ENCODE assay signal across 14 mouse cellular contexts in genomic region chr1:52655153-52655552, GRCm38 (mm10). TPM values are rescaled to one million over a fixed set of nuclear protein-coding genes. Genes with fewer than 3 reads are reported as not detected.
DNase-seq lines count a peak whose midpoint lies in the region; ATAC-seq and TF ChIP-seq lines count a peak whose summit lies in the region.
"Had no signal": no experiment of that assay in that cellular context is flagged by ENCODE, and none has a peak within 500 bp of the region (broad histone marks: within the 10 kb centered on the region; RNA-seq: fewer than 3 reads in every experiment).

No protein-coding gene starts in this region.

- TF ChIP-seq POLR2A in lung, adult 2 months (IDR thresholded peaks at IDR 0.05; ENCODE audit: borderline replicate concordance, extremely low read depth, low read depth, low read length), result no peak
- no peak for TF ChIP-seq POLR2A in cerebellum, adult 2 months (IDR thresholded peaks at IDR 0.05; ENCODE audit: borderline replicate concordance, insufficient read depth, low read length)

- TF ChIP-seq EP300 in liver, postnatal 0 days (IDR thresholded peaks at IDR 0.05; ENCODE audit: low read depth), result peak; percentile 13; the same call in 1 of the 2 replicates

- no peaks in the 10 kb centered on the region for H3K4me1 ChIP-seq in liver, postnatal 0 days (ENCODE audit: insufficient read depth)
- H3K4me1 ChIP-seq in liver, embryonic 11.5 days (replicated peaks; ENCODE audit: control insufficient read depth, insufficient read depth, low read length), result peaks cover 2% of the 10 kb centered on the region; the same call in 1 of the 2 replicates
- H3K4me1 ChIP-seq in lung, adult 2 months (ENCODE audit: control insufficient read depth, insufficient read depth, low read length), result peaks cover 3% of the 10 kb centered on the region; the same call in 1 of the 2 replicates
- H3K4me1 ChIP-seq in forebrain, embryonic 14.5 days (ENCODE audit: control insufficient read depth, insufficient read depth, low read length), result no peaks in the 10 kb centered on the region
- no peaks in the 10 kb centered on the region for H3K4me1 ChIP-seq in cerebellum, adult 2 months (ENCODE audit: control insufficient read depth, insufficient read depth, low read length)
- H3K4me1 ChIP-seq: hindbrain, embryonic 15.5 days had no signal

- no peaks in the 10 kb centered on the region for H3K9me3 ChIP-seq in liver, postnatal 0 days (ENCODE audit: low read length)
- no peaks in the 10 kb centered on the region for H3K9me3 ChIP-seq in liver, embryonic 11.5 days (ENCODE audit: control insufficient read depth, low read length)
- H3K9me3 ChIP-seq in forebrain, embryonic 14.5 days (replicated peaks; ENCODE audit: control insufficient read depth, low read length), result no peaks in the 10 kb centered on the region
- H3K9me3 ChIP-seq: hindbrain, embryonic 15.5 days; lung, embryonic 15.5 days had no signal

- ATAC-seq in liver, postnatal 0 days, result peak; percentile 49
- no peak for ATAC-seq in liver, embryonic 11.5 days (replicated peaks; ENCODE audit: low FRiP score)
- peak; percentile 90 for ATAC-seq in common myeloid progenitor, adult 5-6 weeks (replicated peaks; ENCODE audit: low read depth, poor library complexity, severe bottlenecking)
- peak; percentile 86 for ATAC-seq in neutrophil, adult 5-6 weeks (ENCODE audit: extremely low read depth, insufficient number of reproducible peaks, low FRiP score, poor library complexity, severe bottlenecking)
- ATAC-seq in forebrain, embryonic 14.5 days, result no peak
- ATAC-seq: forebrain, embryonic 16.5 days had no signal

- no peaks in the 10 kb centered on the region; the same call in 1 of the 2 replicates for H3K36me3 ChIP-seq in liver, postnatal 0 days (replicated peaks; ENCODE audit: insufficient read depth, low read length)
- no peaks in the 10 kb centered on the region; the same call in 1 of the 2 replicates for H3K36me3 ChIP-seq in liver, embryonic 11.5 days (ENCODE audit: control insufficient read depth, insufficient read depth, low read length)
- H3K36me3 ChIP-seq in forebrain, embryonic 14.5 days (ENCODE audit: control insufficient read depth, insufficient read depth, low read length), result peaks cover 12% of the 10 kb centered on the region

- H3K4me3 ChIP-seq in liver, postnatal 0 days (ENCODE audit: low read depth, low read length), result no peak overlapping the region
- no peak overlapping the region for H3K4me3 ChIP-seq in liver, embryonic 11.5 days (ENCODE audit: low read depth, low read length)
- no peak overlapping the region for H3K4me3 ChIP-seq in lung, adult 2 months (replicated peaks; ENCODE audit: extremely low read depth, low read depth, low read length)
- H3K4me3 ChIP-seq in forebrain, embryonic 14.5 days (ENCODE audit: low read depth, low read length), result no peak overlapping the region
- H3K4me3 ChIP-seq in cerebellum, adult 2 months (replicated peaks; ENCODE audit: insufficient read depth, low read depth, low read length), result no peak overlapping the region
- H3K4me3 ChIP-seq: hindbrain, embryonic 15.5 days; lung, embryonic 15.5 days; myocyte had no signal

- H3K4me2 ChIP-seq in liver, postnatal 0 days (ENCODE audit: low read depth, low read length), result no peak overlapping the region
- H3K4me2 ChIP-seq in liver, embryonic 11.5 days, result no peak overlapping the region
- no peak overlapping the region for H3K4me2 ChIP-seq in forebrain, embryonic 14.5 days (ENCODE audit: low read length)
- H3K4me2 ChIP-seq: hindbrain, embryonic 15.5 days; lung, embryonic 15.5 days had no signal

- H3K9ac ChIP-seq in liver, postnatal 0 days (replicated peaks), result no peak overlapping the region
- no peak overlapping the region for H3K9ac ChIP-seq in liver, embryonic 11.5 days (ENCODE audit: low read depth, low read length)
- no peak overlapping the region for H3K9ac ChIP-seq in forebrain, embryonic 14.5 days (ENCODE audit: low read length)
- H3K9ac ChIP-seq: hindbrain, embryonic 15.5 days; lung, embryonic 15.5 days had no signal

- peak overlapping the region; percentile 72; the same call in 1 of the 2 replicates for H3K27ac ChIP-seq in liver, postnatal 0 days (ENCODE audit: low read depth)
- H3K27ac ChIP-seq in liver, embryonic 11.5 days (ENCODE audit: low read depth, low read length), result no peak overlapping the region
- H3K27ac ChIP-seq in forebrain, embryonic 14.5 days (ENCODE audit: low read depth, low read length), result no peak overlapping the region
- H3K27ac ChIP-seq in cerebellum, adult 2 months (ENCODE audit: insufficient read depth, low read length), result no peak overlapping the region
- H3K27ac ChIP-seq: hindbrain, embryonic 15.5 days; lung, embryonic 15.5 days had no signal

- TF ChIP-seq CTCF in liver, postnatal 0 days (IDR thresholded peaks at IDR 0.05; ENCODE audit: low read depth), result no peak
- TF ChIP-seq CTCF in lung, adult 2 months (IDR thresholded peaks at IDR 0.05; ENCODE audit: insufficient read depth, low read length), result no peak
- TF ChIP-seq CTCF in cerebellum, adult 2 months (IDR thresholded peaks at IDR 0.05; ENCODE audit: borderline replicate concordance, insufficient read depth, low read depth, low read length), result no peak

- whole genome bisulfite sequencing in liver, postnatal 0 days (ENCODE audit: insufficient replicate concordance), result 47% methylated on average over 4 of the region's 4 CpGs
- 49% methylated on average over 4 of the region's 4 CpGs for WGBS in liver, embryonic 11.5 days
- WGBS in lung, adult 2 months, result 67% methylated on average over 4 of the region's 4 CpGs
- 88% methylated on average over 4 of the region's 4 CpGs for WGBS in forebrain, embryonic 14.5 days
- WGBS in cerebellum, adult 2 months, result 82% methylated on average over 4 of the region's 4 CpGs

- DNase-seq in liver, postnatal 0 days, result peak; percentile 27
- no peak for DNase-seq in liver, embryonic 11.5 days (ENCODE audit: low spot score)
- peak; percentile 39 to 67 for DNase-seq in thymus, postnatal 36 days
- no peak for DNase-seq in lung, adult 2 months
- no peak for DNase-seq in forebrain, embryonic 14.5 days (ENCODE audit: low spot score)
- no peak for DNase-seq in cerebellum, adult 2 months
- DNase-seq: cerebellum, postnatal 14 days; layer of hippocampus, adult 9-11 months had no signal

- H3K27me3 ChIP-seq in liver, postnatal 0 days (ENCODE audit: insufficient read depth, low read length), result no peaks in the 10 kb centered on the region
- no peaks in the 10 kb centered on the region for H3K27me3 ChIP-seq in liver, embryonic 11.5 days (replicated peaks; ENCODE audit: control insufficient read depth, insufficient read depth, low read length)
- no peaks in the 10 kb centered on the region for H3K27me3 ChIP-seq in forebrain, embryonic 14.5 days (replicated peaks; ENCODE audit: control insufficient read depth, insufficient read depth, low read length)
- H3K27me3 ChIP-seq in cerebellum, adult 2 months (ENCODE audit: control insufficient read depth, insufficient read depth, low read length), result no peaks in the 10 kb centered on the region
- H3K27me3 ChIP-seq: hindbrain, embryonic 15.5 days; lung, embryonic 15.5 days had no signal

RNA-seq across cellular contexts. Expression of gene Nemp2, which starts 24.6 kb away (rescaled TPM):
- polyA plus RNA-seq in liver, postnatal 0 days (2015; fragmentation: Nextera tagmentation; extraction: Ambion mirVana), result 1.1 and 1.2 TPM in 2 replicates
- polyA plus RNA-seq in liver, embryonic 11.5 days (2014; fragmentation: Nextera tagmentation; extraction: Ambion mirVana), result 5.2 and 5.8 TPM in 2 replicates
- 13.7 and 14.2 TPM in 2 replicates for total RNA-seq in common myeloid progenitor, adult 5-6 weeks (2017)
- total RNA-seq in neutrophil, adult 5-6 weeks (2017), result 47.9 and 56.1 TPM in 2 replicates
- 5.9 and 12.6 TPM in 2 replicates for polyA plus RNA-seq in lung, adult 2 months (2012; rRNA removed)
- polyA plus RNA-seq in forebrain, embryonic 14.5 days (2014; fragmentation: Nextera tagmentation; extraction: Ambion mirVana), result 9.5 and 10.1 TPM in 2 replicates
- polyA plus RNA-seq in cerebellum, adult 2 months (2012; rRNA removed), result 9.3 and 11.3 TPM in 2 replicates

Comparison
In these comparisons a context has a peak if more than half of its experiments do, and no peak if none do; other contexts are left out.
1. ATAC-seq: peak in liver, postnatal 0 days (single experiment), common myeloid progenitor, adult 5-6 weeks (single experiment) and neutrophil, adult 5-6 weeks (single experiment); none in liver, embryonic 11.5 days (single experiment) and forebrain, embryonic 14.5 days (single experiment).
2. DNase-seq: peak in liver, postnatal 0 days (single experiment) and thymus, postnatal 36 days (2 of 2); none in liver, embryonic 11.5 days (single experiment), lung, adult 2 months (single experiment), forebrain, embryonic 14.5 days (single experiment) and cerebellum, adult 2 months (0 of 2).